Mouse (Mus musculus): ENCODE data around the gene Ryr1. TPM values are rescaled to one million over a fixed set of nuclear protein-coding genes. Genes with fewer than 3 reads are reported as not detected.
"Not testable (repeated sequence)": the region's sequence is repeated elsewhere in the genome, so short reads cannot be mapped to it uniquely, and the experiment has no call there.

The Ryr1 gene
- total RNA-seq, 2 experiments from 2014 or later = 1,704 to 1,734 TPM

GRCm38 (mm10) chr7:29084411-29084810 is 40.6 kb downstream of the Ryr1 start:
- no peak for DNase-seq (ENCODE audit: low spot score)

- DNase-seq (ENCODE audit: low spot score) = no peak
Observed at GRCm38 (mm10) chr7:29079419-29079950, 45.5 kb downstream of the Ryr1 start.

- no peak for DNase-seq (ENCODE audit: low spot score)
Observed at GRCm38 (mm10) chr7:29076977-29077376, 48.0 kb downstream of the Ryr1 start.

GRCm38 (mm10) chr7:29075208-29075607 is 49.8 kb downstream of the Ryr1 start:
- DNase-seq (ENCODE audit: low spot score) = no peak

GRCm38 (mm10) chr7:29072689-29073088 is 52.3 kb downstream of the Ryr1 start:
- peak; percentile 31 for DNase-seq (ENCODE audit: low spot score)

- no peak for DNase-seq (ENCODE audit: low spot score)
Observed at GRCm38 (mm10) chr7:29071169-29071891, 53.6 kb downstream of the Ryr1 start.

- no peak for DNase-seq (ENCODE audit: low spot score)
Observed at GRCm38 (mm10) chr7:29070364-29071168, 54.4 kb downstream of the Ryr1 start.

GRCm38 (mm10) chr7:29067758-29068157 is 57.2 kb downstream of the Ryr1 start:
- no peak for DNase-seq (ENCODE audit: low spot score)

- not testable (repeated sequence) for DNase-seq (ENCODE audit: low spot score)
Observed at GRCm38 (mm10) chr7:29063476-29063875, 61.5 kb downstream of the Ryr1 start.

- DNase-seq (ENCODE audit: low spot score) = no peak
Observed at GRCm38 (mm10) chr7:29061522-29062037, 63.4 kb downstream of the Ryr1 start.

GRCm38 (mm10) chr7:29059445-29059844 is 65.5 kb downstream of the Ryr1 start:
- DNase-seq (ENCODE audit: low spot score) = no peak

GRCm38 (mm10) chr7:29052821-29053220 is 72.2 kb downstream of the Ryr1 start:
- DNase-seq (ENCODE audit: low spot score) = no peak

- peak; percentile 38 for DNase-seq (ENCODE audit: low spot score)
Observed at GRCm38 (mm10) chr7:29050797-29051196, 74.2 kb downstream of the Ryr1 start.

- no peak for DNase-seq (ENCODE audit: low spot score)
Observed at GRCm38 (mm10) chr7:29048615-29049014, 76.4 kb downstream of the Ryr1 start.

GRCm38 (mm10) chr7:29048070-29048469 is 76.9 kb downstream of the Ryr1 start:
- DNase-seq (ENCODE audit: low spot score) = no peak

GRCm38 (mm10) chr7:29046533-29046932 is 78.4 kb downstream of the Ryr1 start:
- DNase-seq (ENCODE audit: low spot score) = no peak

- no peak for DNase-seq (ENCODE audit: low spot score)
Observed at GRCm38 (mm10) chr7:29044302-29044701, 80.7 kb downstream of the Ryr1 start.

GRCm38 (mm10) chr7:29043674-29044057 is 81.3 kb downstream of the Ryr1 start:
- DNase-seq (ENCODE audit: low spot score) = no peak

GRCm38 (mm10) chr7:29043016-29043673 is 81.8 kb downstream of the Ryr1 start:
- peak; percentile 86 for DNase-seq (ENCODE audit: low spot score)

- DNase-seq (ENCODE audit: low spot score) = no peak
Observed at GRCm38 (mm10) chr7:29041194-29041593, 83.8 kb downstream of the Ryr1 start.

GRCm38 (mm10) chr7:29039985-29040661 is 84.9 kb downstream of the Ryr1 start:
- no peak for DNase-seq (ENCODE audit: low spot score)
